ENCODE assay signal across 8 mouse cellular contexts in the genomic region with DNA sequence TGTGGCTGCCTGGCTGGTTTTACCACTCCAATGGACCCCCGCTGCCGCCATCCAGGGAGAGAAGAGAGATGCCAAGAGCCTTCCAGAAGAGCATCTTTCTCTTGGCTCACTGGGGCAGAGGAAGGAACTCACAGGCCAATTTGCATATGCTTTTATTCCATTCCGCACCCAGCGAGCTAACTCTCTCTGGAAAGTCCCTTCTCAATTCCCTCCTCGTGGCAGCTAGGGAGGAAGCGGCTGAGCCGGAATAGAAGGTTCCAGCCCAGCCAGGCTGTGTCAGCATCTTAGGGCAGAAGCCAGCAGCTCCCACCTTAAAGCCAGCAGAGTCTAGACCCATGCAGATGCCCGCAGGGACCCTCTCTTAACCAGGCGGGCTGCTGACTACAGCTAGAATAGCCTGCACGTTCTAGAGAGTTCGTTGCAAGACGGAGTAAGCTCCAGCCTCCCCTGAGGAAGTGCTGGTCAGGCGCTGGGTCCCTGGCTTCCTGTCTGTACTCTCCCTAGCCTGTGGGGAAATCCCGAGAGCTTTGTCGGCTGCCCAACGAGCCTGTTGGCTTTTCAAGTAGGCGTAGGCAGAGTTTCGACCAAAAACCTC. TPM values are rescaled to one million over a fixed set of nuclear protein-coding genes. Genes with fewer than 3 reads are reported as not detected.
DNase-seq lines count a peak whose midpoint lies in the region; TF ChIP-seq lines count a peak whose summit lies in the region.

No protein-coding gene starts in this region.

- H3K36me3 ChIP-seq in macrophage (ENCODE audit: inconsistent target), result no peaks in the 10 kb centered on the region

- peak; percentile 46 for DNase-seq in WW6 (ENCODE audit: low read depth, low spot score)
- peak; percentile 26 for DNase-seq in gastrocnemius, postnatal 10 days
- peak; percentile 10 for DNase-seq in hindlimb bud, embryonic 11.5 days (ENCODE audit: extremely low spot score, low read depth, low spot score)
- DNase-seq in left cerebral cortex, adult 8-10 months (ENCODE audit: low spot score in 2 of 2), result peak; percentile 18 to 21
- DNase-seq in retina, postnatal 1 day, result peak; percentile 72
- DNase-seq in urinary bladder, postnatal 36 days (ENCODE audit: low spot score in 2 of 2), result peak; percentile 45 to 55

- TF ChIP-seq POLR2A in cortical plate, adult 2 months (IDR thresholded peaks at IDR 0.05; ENCODE audit: extremely low read depth, insufficient read depth, low read length), result 0 out of 2 replicates have a peak, but pooled peaks have one; percentile 9

- no peaks in the 10 kb centered on the region for H3K4me1 ChIP-seq in cortical plate, adult 2 months (ENCODE audit: control insufficient read depth, insufficient read depth, low read length)

- peak overlapping the region; percentile 38 for H3K4me3 ChIP-seq in cortical plate, adult 2 months (ENCODE audit: insufficient read depth, low read length)
- H3K4me3 ChIP-seq in macrophage (ENCODE audit: inconsistent target), result peak overlapping the region; percentile 37

- H3K79me2 ChIP-seq in macrophage (ENCODE audit: inconsistent target), result peaks cover 48% of the 10 kb centered on the region

- H3K27ac ChIP-seq in cortical plate, adult 2 months (ENCODE audit: insufficient read depth, low read length), result peak overlapping the region; percentile 31; the same call in 1 of the 2 replicates
- peak overlapping the region; percentile 96 for H3K27ac ChIP-seq in macrophage

- under 1% methylated on average over 18 of the region's 18 CpGs for WGBS in macrophage (ENCODE audit: missing documents)

- TF ChIP-seq CTCF in cortical plate, adult 2 months (IDR thresholded peaks at IDR 0.05; ENCODE audit: extremely low read depth, insufficient read depth, low read length), result no peak

RNA-seq across cellular contexts. Expression of a gene that starts 40.9 kb away (rescaled TPM):
- 98.8 and 109 TPM in 2 replicates for polyA plus RNA-seq in cortical plate, adult 2 months (2012; rRNA removed)
- total RNA-seq in gastrocnemius, postnatal 10 days (2021), result 10 to 100 TPM; 21.9 to 23.3 TPM
- 10 to 100 TPM; 27.6 to 31.7 (median 29.8) TPM for total RNA-seq in left cerebral cortex, adult 8-10 months (2022)
- total RNA-seq in macrophage (2018; cell fraction: chromatin; rRNA removed), result 100 to 1,000 TPM in 1 of 26 experiments, 10 to 100 TPM in 25; 11.5 to 134 (median 32.9) TPM
- 100 to 1,000 TPM in 13 of 26 experiments, 10 to 100 TPM in 13; 41.4 to 158 (median 88.3) TPM for total RNA-seq in macrophage (2018; cell fraction: cytosol; rRNA removed)
- total RNA-seq in macrophage (2018; cell fraction: nucleus; rRNA removed), result 100 to 1,000 TPM in 2 of 26 experiments, 10 to 100 TPM in 24; 22.8 to 168 (median 69.9) TPM
- polyA plus RNA-seq in macrophage (2018), result 51.8 to 104 TPM (median 86.0 TPM) in 3 replicates

RNA-seq across cellular contexts. Expression of a gene that starts 48.4 kb away (rescaled TPM):
- polyA plus RNA-seq in cortical plate, adult 2 months (2012; rRNA removed), result 20.1 and 20.9 TPM in 2 replicates
- 10 to 100 TPM; 28.9 to 31.5 TPM for total RNA-seq in gastrocnemius, postnatal 10 days (2021)
- total RNA-seq in left cerebral cortex, adult 8-10 months (2022), result 10 to 100 TPM; 52.6 to 58.3 (median 55.7) TPM
- total RNA-seq in macrophage (2018; cell fraction: chromatin; rRNA removed), result 10 to 100 TPM; 26.7 to 65.4 (median 51.5) TPM
- 10 to 100 TPM; 47.2 to 75.5 (median 59.5) TPM for total RNA-seq in macrophage (2018; cell fraction: cytosol; rRNA removed)
- total RNA-seq in macrophage (2018; cell fraction: nucleus; rRNA removed), result 10 to 100 TPM; 20.5 to 53.6 (median 36.4) TPM
- polyA plus RNA-seq in macrophage (2018), result 42.4 to 90.8 TPM (median 47.7 TPM) in 3 replicates

Comparison
In these comparisons a context has a peak if more than half of its experiments do, and no peak if none do; other contexts are left out.
1. Peak in every context shown above with its lines: DNase-seq, H3K4me3 ChIP-seq and H3K27ac ChIP-seq.
2. DNase-seq: peak in every context shown above with its lines; median percentile 72 in retina, postnatal 1 day; 50 in urinary bladder, postnatal 36 days; 46 in WW6; 26 in gastrocnemius, postnatal 10 days; 20 in left cerebral cortex, adult 8-10 months; 10 in hindlimb bud, embryonic 11.5 days.